Mouse (Mus musculus): ENCODE results near the gene Atxn10.

Gene Atxn10

DNA sequence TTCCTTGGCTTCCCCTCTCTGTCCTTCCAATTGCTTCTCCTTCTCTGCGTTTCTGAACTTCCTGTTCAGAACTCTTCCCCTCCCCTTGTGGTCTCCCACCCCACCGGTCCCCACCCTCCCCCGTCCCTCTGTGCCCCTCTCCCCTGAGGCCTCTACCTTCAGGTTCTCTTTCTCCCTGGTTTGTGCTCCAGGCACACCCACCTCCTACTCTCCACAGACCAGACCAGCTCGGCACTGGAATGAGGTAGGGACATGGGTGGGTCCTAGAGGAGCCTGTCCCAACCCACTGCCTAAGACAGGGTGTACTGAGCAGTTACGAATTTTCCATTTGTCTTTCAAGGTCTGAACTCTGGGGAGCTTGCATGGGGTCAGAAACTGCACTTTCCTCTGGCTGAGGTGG is 143.9 kb downstream of the Atxn10 start:
- DNase-seq, result no peak

DNA sequence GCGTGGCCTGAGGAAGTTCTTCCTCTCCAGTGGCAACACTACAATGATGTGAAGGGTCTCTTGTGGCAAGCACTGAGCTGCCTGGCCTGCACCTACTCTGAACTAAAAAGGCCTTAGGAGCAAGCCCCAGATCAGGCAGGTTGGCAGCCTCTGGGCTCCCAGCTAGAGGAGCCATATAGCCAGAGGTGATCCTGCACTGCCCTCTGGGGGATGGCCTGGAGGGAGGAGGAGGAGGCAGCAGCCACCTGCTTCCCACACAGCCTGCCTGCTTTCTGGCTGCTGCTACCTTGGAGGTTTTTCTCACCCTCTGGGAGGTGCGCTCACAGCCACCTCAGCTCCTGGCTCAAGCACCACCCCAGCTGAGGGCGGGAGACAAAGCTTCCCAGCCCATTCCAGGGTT is 144.6 kb downstream of the Atxn10 start:
- no peak for DNase-seq

DNA sequence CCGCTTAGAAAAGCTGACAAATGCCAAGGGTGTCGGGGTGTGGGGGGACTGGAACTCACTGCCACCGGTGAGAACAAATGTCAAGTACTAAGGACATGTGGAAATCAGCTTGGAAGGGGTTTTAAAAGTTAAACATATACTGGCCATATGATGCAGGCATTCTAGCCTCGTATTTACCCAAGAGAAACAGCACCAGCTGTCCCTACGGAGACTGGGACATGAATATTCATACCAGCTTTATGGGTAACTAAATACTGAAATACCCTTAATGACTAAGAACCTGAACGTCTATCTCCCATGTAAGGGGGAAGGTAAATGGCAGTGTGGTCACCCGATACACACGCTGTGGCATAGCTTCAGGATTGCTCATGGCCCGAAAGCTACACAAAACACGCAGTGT is 152.9 kb downstream of the Atxn10 start:
- no peak for DNase-seq

DNA sequence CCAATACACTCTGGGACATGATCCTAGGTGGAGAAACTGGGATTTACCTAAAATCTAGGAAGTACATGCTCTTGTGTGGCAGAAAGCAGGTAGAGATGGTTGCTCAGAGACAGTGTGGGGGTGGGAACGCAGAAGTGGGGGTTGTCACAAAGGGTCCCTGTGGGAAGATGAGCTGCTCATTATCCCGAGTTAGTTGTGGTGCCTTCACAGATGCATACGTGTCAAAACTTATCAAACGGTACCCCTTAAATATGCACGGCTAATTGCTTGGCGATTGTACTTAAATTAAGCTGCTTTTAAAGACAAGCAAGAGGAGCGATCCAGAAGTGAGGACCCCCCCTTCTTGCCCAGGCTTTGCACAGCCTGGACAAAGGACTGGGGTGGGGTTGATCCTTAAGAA is 153.7 kb downstream of the Atxn10 start:
- no peak for DNase-seq

DNA sequence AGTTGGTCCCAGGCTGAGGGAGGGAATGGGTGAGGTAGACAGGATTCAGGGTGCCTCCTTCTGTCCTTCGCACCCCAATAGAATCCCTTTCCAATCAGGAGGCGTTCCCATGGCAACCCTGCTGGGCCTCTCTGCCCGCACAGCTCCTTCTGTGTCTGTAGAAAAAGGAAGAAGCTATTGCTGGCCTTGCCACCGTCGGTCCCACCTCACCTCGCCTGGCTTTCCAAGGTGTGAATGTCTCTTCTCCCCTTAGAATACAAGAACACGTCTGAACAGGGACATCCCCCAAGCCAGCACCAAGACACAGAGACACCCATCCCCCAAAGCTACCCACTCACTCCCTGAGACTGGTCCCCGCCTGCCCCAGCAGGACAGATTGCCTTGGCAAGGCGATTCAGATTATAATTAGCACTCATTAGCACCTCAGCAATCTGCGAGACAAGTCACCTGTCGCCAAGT is 158.1 kb downstream of the Atxn10 start:
- DNase-seq, result no peak

DNA sequence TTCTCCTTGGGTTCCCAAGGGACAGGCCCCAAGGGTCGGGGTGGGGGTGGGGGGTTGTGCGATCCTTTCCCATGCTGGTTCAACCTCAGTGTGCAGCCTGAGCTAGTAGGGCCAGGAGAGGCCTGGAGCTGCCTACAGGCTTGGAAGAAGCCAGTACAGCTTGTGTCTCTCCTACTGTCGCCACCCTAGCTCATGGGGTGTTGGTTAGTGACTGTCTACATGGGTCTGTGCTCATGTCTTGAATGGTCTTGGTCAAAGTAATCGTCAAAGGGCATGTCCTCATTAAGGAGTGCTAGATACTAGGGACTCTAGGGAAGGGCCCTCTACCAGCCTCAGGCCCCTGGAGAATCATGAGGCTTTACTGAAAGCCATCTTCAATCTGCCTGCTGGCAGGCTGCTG is 161.5 kb downstream of the Atxn10 start:
- no peak for DNase-seq

DNA sequence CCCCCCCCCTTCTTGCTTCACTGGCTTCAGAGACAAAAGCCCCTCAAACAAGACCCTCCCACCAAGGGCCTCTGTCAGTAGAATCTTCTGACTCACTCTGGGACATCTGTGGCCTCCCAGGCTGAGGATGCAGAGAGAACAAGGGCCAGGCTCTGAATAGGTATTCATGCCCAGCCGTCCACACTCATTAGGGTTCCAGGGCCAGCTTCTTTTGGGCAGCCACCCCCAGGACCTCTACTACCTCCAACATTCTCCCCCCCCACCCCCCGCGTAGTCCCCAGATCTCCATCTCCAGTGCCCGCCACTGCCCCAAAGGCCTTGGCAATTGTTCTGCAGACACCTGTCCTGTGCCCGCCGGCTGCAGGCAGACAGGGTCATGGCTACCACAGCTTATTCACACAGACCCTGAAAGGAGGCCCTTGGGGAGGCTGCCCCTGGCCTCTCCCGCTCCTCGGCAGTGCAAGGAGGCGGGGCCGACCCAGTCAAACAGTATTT is 162.0 kb downstream of the Atxn10 start:
- DNase-seq, result no peak

DNA sequence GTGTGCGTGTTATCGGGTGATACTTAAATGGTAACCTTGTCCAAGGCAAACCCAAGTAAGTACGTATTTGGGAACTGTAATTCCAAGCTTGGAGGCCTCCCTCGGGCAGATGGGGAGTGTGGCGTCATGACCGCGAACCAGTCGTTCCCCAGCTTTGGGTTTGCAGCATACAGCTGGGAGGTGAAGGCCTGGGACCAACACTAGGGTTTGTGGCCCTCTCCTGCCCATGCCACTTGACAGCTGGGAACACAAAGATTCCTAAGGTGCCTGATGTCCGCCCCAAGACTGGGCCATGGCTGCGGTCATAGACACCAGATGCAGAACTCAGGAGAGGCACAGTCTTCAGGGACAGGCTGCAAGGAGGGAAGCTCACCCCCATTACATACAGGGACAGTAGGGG is 164.2 kb downstream of the Atxn10 start:
- no peak for DNase-seq

DNA sequence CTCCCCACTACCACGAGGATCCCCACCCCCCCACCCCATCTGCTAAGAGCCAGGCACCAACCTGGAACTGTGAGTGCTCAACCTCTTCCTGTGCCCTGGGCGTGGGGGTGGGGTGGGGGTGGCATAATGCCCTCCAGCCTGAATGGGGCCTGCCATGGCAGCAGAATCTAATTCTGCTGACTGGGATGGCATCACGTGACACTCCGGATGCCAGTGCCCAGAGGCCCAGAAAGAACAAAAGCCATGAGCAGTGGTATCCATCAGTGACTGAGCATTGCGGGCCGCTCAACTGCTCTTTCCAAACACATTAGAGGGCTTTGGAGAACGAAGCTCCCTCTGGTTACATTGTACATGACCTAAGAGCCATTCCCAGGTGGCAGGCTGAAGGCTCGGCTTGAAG is 167.1 kb downstream of the Atxn10 start, which contains the start of gene 7530416G11Rik:
TSS of gene 7530416G11Rik (minus strand) at position 101 of the 400 bp plus-strand sequence.
- DNase-seq, result no peak

DNA sequence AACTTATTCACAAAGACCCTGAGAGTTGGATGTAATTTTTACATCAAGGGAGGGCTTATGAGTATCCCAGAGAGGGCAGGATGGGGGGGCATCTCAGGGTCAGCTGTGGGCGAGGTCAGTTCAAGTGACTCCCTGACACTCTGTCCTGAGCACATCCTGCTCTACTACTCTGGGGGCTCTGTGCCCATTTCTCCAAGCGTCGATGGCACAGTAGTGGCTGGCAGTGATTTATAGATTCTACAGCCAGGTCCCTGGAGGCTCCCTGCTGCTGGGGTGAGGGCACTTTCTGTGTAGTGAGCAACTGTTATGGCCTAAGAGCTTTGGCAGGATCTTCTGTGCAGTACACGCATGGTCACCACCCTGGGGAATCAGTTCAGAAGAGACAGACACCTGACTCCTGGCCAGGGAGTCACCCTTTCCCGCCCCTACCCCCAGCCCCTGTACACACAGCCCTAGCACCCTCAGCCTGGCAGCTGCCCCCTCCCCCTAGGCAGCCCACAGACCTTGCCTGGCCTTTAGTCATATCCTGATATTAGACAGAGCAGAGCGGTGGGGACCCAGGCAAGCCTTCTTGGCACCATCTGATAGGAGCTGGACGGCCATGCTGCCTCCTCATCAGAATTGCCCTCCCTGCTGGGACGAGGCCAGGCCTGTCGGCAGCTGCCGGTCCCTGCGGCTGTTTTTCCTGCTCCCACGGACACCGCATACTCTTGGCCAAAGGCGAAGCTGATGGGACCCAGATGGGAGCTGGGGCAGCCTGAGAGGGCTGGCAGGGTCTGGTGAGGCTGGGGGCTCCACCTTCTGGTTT is 169.3 kb downstream of the Atxn10 start:
- no peak for DNase-seq

DNA sequence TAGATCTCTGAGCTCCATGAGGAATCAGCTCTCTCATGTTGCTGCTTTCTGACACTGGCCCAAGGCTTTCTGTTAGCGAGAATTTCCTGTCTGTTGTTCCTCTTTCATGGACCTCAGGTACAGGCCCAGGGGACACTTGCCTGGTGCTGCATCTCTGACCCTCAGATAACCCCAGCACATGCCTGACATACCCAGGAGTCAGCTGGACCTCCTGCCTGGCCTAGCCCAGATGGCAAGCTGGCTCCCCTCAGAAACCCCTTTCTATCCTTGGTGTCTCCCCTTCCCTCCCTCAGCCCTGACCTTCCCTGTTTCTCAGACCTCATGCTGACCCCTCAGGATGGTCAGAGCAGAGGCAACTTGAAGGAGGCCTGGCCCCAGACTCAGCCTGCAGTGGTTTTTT is 170.6 kb downstream of the Atxn10 start:
- DNase-seq, result no peak

DNA sequence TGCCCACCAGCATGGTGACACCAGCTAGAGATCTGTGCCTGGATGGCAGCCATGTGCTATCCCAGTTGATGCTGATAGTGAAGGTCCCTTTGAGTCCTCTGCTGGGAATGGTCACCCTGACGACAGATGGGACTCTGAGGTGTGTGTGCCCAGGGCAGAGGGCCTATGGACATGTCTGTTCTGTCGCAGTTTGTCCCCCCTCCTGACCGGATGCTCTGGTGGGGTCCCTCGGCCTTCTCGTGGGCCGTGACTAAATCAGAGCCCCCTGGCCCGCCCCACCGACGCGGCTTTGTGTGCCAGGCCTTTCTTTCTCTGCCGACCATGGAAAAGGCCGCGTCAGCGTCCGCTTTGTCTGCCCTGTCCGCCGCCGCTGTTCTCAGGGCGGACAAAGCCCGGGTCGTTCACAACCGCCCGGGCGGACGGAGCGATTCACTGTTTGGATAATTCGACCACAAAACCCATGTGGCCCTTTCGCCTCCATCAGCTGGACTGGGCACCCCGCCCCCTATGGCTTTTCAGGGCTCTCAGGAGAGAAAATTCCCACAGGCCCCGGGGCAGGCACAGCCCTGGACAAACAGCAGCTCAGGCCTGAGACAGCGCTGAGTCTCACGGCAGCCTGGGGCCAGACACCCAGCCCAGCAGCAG is 171.4 kb downstream of the Atxn10 start:
- no peak for DNase-seq

All from kidney, adult 9 months (tissue).